Mouse (Mus musculus) embryonic fibroblast, embryonic 13.5 days (primary cell): ENCODE measurements at regions not wholly inside any gene's neighbourhood (a gene's known extent, or its start where the extent isn't known, plus 50 kb on each side); places are given as distances from the start of the nearest gene placed in this dataset.

ENCODE experiments used
- CTCF ChIP-seq: IDR thresholded peaks from 2 replicates; pipeline ENCODE4 v1.5.1; 2011; ENCODE audit warnings: mild to moderate bottlenecking, control low read depth, low read length, moderate library complexity, borderline replicate concordance; ENCODE audit not compliant: insufficient read depth
- POLR2A ChIP-seq: IDR thresholded peaks from 2 replicates; pipeline ENCODE4 v1.6.1; 2011; ENCODE audit warnings: low read depth, mild to moderate bottlenecking, control low read depth, low read length, moderate library complexity

DNA sequence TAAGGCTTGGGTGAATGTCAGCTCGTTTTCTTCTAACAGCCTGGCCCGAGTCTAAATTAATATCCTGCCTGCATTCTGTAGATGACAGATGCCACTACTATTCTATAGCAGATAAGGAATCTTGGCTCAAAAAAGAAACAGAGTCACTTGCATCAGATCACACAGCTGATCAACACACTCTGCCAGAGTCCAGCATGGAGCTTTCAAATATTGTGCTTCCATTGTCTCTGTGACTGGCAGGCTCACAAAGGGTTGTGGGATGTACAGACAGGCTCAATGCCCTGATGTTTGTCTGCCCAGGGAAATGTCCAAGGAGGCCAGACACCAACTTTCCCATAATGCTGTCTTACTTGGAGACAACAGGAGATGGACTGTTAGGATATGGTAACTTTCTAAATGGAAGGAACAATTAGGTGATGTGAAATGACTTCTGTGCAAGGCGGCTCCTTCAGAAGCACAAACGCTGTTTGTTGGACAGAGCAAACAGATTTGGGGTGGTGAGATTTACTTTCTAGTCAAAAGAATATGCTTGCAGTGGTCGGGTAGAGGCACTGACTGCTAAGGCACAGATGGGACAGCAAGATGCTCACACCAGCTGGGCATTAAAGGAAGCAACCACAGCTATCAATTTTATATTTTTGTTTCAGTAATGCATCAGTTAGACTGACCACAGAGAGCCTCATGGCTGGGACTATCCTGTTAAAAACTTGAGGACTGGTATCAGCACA, 291.6 kb upstream of the Pdzrn3 start:
- no peak for TF ChIP-seq POLR2A
- TF ChIP-seq CTCF = no peak
